Mouse (Mus musculus): ENCODE measurements around the gene Lmna.

GRCm38 (mm10) chr3:88552082-88552645 lies 42.4 kb upstream of the Lmna start:
- TF ChIP-seq EP300 (IDR thresholded peaks at IDR 0.05; ENCODE audit: insufficient read depth, low read depth, low read length): no peak
- no peak for TF ChIP-seq CTCF (IDR thresholded peaks at IDR 0.05; ENCODE audit: low read depth, low read length)
- TF ChIP-seq POLR2A (IDR thresholded peaks at IDR 0.05; ENCODE audit: insufficient read depth, low read length): no peak
